Mouse (Mus musculus) limb, embryonic 14.5 days (tissue): ENCODE measurements at regions not wholly inside any gene's neighbourhood (a gene's known extent, or its start where the extent isn't known, plus 50 kb on each side); places are given as distances from the start of the nearest gene placed in this dataset.
A peak's percentile ranks its signal among the peaks of the same experiment; 100 is the strongest.

ENCODE experiments used
- ATAC-seq: fragments of 200-750 bp; cut with Nextera tagmentation; 2 replicates; pipeline ENCODE4 v1.8.0; 2017; ENCODE audit warnings: low read depth, moderate number of reproducible peaks, moderate TSS enrichment; ENCODE audit not compliant: low FRiP score
- DNase-seq: peaks from one replicate; pipeline ENCODE4 v3.0.0-alpha.2; 2015; ENCODE audit warnings: low spot score
- H3K27ac ChIP-seq: fragments of 300-500 bp; sonication (generic); replicated peaks from 2 replicates; pipeline ENCODE4 v1.5.1; 2014; ENCODE audit warnings: low read depth, mild to moderate bottlenecking, low read length, moderate library complexity, mixed read lengths
- H3K27me3 ChIP-seq: fragments of 300-500 bp; sonication (generic); 2 replicates; pipeline ENCODE4 v1.6.1; 2014; ENCODE audit warnings: low read length, mixed read lengths; ENCODE audit not compliant: control insufficient read depth, insufficient read depth
- H3K36me3 ChIP-seq: fragments of 300-500 bp; sonication (generic); 2 replicates; pipeline ENCODE4 v1.6.1; 2014; ENCODE audit warnings: mild to moderate bottlenecking, low read length, moderate library complexity, mixed read lengths; ENCODE audit not compliant: control insufficient read depth, insufficient read depth
- H3K4me1 ChIP-seq: fragments of 300-500 bp; sonication (generic); 2 replicates; pipeline ENCODE4 v1.6.1; 2014; ENCODE audit warnings: antibody characterized with exemption, low read length, mixed read lengths; ENCODE audit not compliant: control insufficient read depth, insufficient read depth
- H3K4me2 ChIP-seq: fragments of 300-500 bp; sonication (generic); replicated peaks from 2 replicates; pipeline ENCODE4 v1.6.1; 2014; ENCODE audit warnings: low read depth, mild to moderate bottlenecking, low read length, moderate library complexity; ENCODE audit not compliant: severe bottlenecking
- H3K4me3 ChIP-seq: fragments of 300-500 bp; sonication (generic); replicated peaks from 2 replicates; pipeline ENCODE4 v1.5.1; 2014; ENCODE audit warnings: low read length
- H3K9ac ChIP-seq: fragments of 300-500 bp; sonication (generic); 2 replicates; pipeline ENCODE4 v1.6.1; 2014; ENCODE audit warnings: mild to moderate bottlenecking, low read depth, low read length, moderate library complexity; ENCODE audit not compliant: severe bottlenecking
- H3K9me3 ChIP-seq: fragments of 300-500 bp; sonication (generic); 2 replicates; pipeline ENCODE4 v1.6.1; 2016; ENCODE audit warnings: low read length; ENCODE audit not compliant: control insufficient read depth
- POLR2A ChIP-seq: fragments of 200-500 bp; IDR thresholded peaks from 2 replicates; pipeline ENCODE4 v1.8.0; 2012; ENCODE audit warnings: inconsistent platforms, mild to moderate bottlenecking, moderate library complexity, borderline replicate concordance; ENCODE audit not compliant: insufficient read depth, insufficient read length; ENCODE audit errors: extremely low read depth
- WGBS: fragments of 180-500 bp; shearing (Covaris S2); extraction: QIAGEN DNeasy Blood & Tissue Kit; methylation state at CpG from one replicate; pipeline ENCODE4 v1.1.7; 2014; 5-methylcytosine and 5-hydroxymethylcytosine counted together

- 57% methylated on average over 7 of the region's 7 CpGs for WGBS
- no peak for TF ChIP-seq POLR2A
Observed at GRCm38 (mm10) chr6:147199955-147200354, 64.0 kb downstream of the Pthlh start.

GRCm38 (mm10) chr6:147199411-147199810 is 64.6 kb downstream of the Pthlh start:
- Histone ChIP-seq H3K4me3 (no peak overlapping the region), H3K9ac (no peak overlapping the region), H3K9me3 (no peaks in the 10 kb centered on the region), H3K27me3 (no peaks in the 10 kb centered on the region), H3K27ac (no peak overlapping the region), H3K4me2 (no peak overlapping the region), H3K36me3 (no peaks in the 10 kb centered on the region), H3K4me1 (no peaks in the 10 kb centered on the region)
- ATAC-seq, result no peak
- no peak for TF ChIP-seq POLR2A
- DNase-seq, result no peak

More at GRCm38 (mm10) chr6:147199955-147200354, 64.0 kb downstream of the Pthlh start:
- no peaks in the 10 kb centered on the region for H3K9me3 ChIP-seq
- no peak overlapping the region for H3K9ac ChIP-seq
- no peaks in the 10 kb centered on the region for H3K4me1 ChIP-seq
- ATAC-seq (no peak), DNase-seq (no peak)
- no peaks in the 10 kb centered on the region for H3K27me3 ChIP-seq
- no peaks in the 10 kb centered on the region for H3K36me3 ChIP-seq
- no peak overlapping the region for H3K4me2 ChIP-seq
- no peak overlapping the region for H3K4me3 ChIP-seq
- H3K27ac ChIP-seq, result no peak overlapping the region

GRCm38 (mm10) chr6:147196432-147196831 is 67.6 kb downstream of the Pthlh start:
- no peak for ATAC-seq
- H3K27me3 ChIP-seq, result no peaks in the 10 kb centered on the region
- no peaks in the 10 kb centered on the region for H3K9me3 ChIP-seq
- no peaks in the 10 kb centered on the region for H3K4me1 ChIP-seq
- no peak overlapping the region for H3K27ac ChIP-seq
- H3K4me2 ChIP-seq, result no peak overlapping the region
- no peak for TF ChIP-seq POLR2A
- no peak overlapping the region for H3K4me3 ChIP-seq
- H3K36me3 ChIP-seq, result no peaks in the 10 kb centered on the region
- DNase-seq, result no peak
- no peak overlapping the region for H3K9ac ChIP-seq
- WGBS, result 77% methylated on average over 4 of the region's 4 CpGs

GRCm38 (mm10) chr6:147195277-147195676 is 68.7 kb downstream of the Pthlh start:
- no peaks in the 10 kb centered on the region for H3K9me3 ChIP-seq
- no peak overlapping the region for H3K27ac ChIP-seq
- H3K27me3 ChIP-seq, result no peaks in the 10 kb centered on the region
- no peak for TF ChIP-seq POLR2A
- WGBS, result 62% methylated on average over 4 of the region's 4 CpGs
- no peaks in the 10 kb centered on the region for H3K4me1 ChIP-seq
- DNase-seq (peak; percentile 51), ATAC-seq (peak; percentile 55; the same call in 1 of the 2 replicates)
- H3K4me3 ChIP-seq, result no peak overlapping the region
- no peaks in the 10 kb centered on the region for H3K36me3 ChIP-seq
- H3K4me2 ChIP-seq, result no peak overlapping the region
- H3K9ac ChIP-seq, result no peak overlapping the region

- Histone ChIP-seq H3K36me3 (no peaks in the 10 kb centered on the region), H3K27ac (no peak overlapping the region), H3K9ac (no peak overlapping the region), H3K4me3 (no peak overlapping the region), H3K27me3 (no peaks in the 10 kb centered on the region), H3K4me2 (no peak overlapping the region), H3K9me3 (no peaks in the 10 kb centered on the region), H3K4me1 (no peaks in the 10 kb centered on the region)
- ATAC-seq (no peak), DNase-seq (no peak)
- WGBS, result 83% methylated on average over 5 of the region's 5 CpGs
- TF ChIP-seq POLR2A, result no peak
Observed at GRCm38 (mm10) chr6:147187710-147188109, 76.3 kb downstream of the Pthlh start.

GRCm38 (mm10) chr6:147178276-147178675 is 85.7 kb downstream of the Pthlh start:
- no peak overlapping the region for H3K4me2 ChIP-seq
- TF ChIP-seq POLR2A, result no peak
- peak; percentile 29 for DNase-seq
- WGBS, result 28% methylated on average over 7 of the region's 7 CpGs
- H3K9ac ChIP-seq, result no peak overlapping the region
- H3K36me3 ChIP-seq, result no peaks in the 10 kb centered on the region
- ATAC-seq, result no peak
- H3K27me3 ChIP-seq, result no peaks in the 10 kb centered on the region
- no peaks in the 10 kb centered on the region for H3K9me3 ChIP-seq
- no peak overlapping the region for H3K27ac ChIP-seq
- no peaks in the 10 kb centered on the region for H3K4me1 ChIP-seq
- H3K4me3 ChIP-seq, result no peak overlapping the region
